Mouse (Mus musculus): Measurements from ENCODE around the gene Ddx11. TPM values are rescaled to one million over a fixed set of nuclear protein-coding genes. Genes with fewer than 3 reads are reported as not detected.
A peak's percentile ranks its signal among the peaks of the same experiment; 100 is the strongest.
"Not testable (repeated sequence)": the region's sequence is repeated elsewhere in the genome, so short reads cannot be mapped to it uniquely, and the experiment has no call there.

Ddx11 gene
- polyA plus RNA-seq, 1 experiment from 2014 or later = 20.5 TPM

DNA sequence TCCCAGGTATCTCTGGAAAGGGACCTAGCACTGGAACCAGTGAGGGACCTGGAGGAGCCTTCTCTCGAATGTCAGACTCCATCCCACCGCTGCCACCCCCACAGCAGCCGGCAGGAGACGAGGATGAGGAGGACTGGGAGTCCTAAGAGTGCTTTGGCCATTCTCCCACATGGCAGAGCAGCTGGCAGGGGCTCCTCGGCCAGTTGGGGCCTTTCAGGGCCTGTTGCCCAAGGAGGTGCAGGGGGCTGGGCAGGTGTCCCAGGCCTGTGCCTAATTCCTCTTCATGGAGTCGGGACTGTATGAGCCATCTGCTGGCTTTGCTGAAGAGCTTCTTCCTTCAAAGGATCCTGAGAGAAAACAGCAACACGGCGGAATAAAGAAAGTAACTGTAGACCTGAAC, 4.3 kb upstream of the Ddx11 start:
- Histone ChIP-seq H3K4me3 (no peak overlapping the region), H3K27ac (ENCODE audit: poor library complexity, severe bottlenecking) (no peak overlapping the region), H3K4me1 (replicated peaks) (no peaks in the 10 kb centered on the region), H3K4me2 (no peak overlapping the region), H3K27me3 (replicated peaks) (no peaks in the 10 kb centered on the region), H3K9ac (no peak overlapping the region), H3K9me3 (replicated peaks) (no peaks in the 10 kb centered on the region), H3K36me3 (peaks cover 62% of the 10 kb centered on the region)
- ATAC-seq (ENCODE audit: insufficient number of reproducible peaks, low FRiP score) = no peak
- 86% methylated on average over 8 of the region's 8 CpGs for WGBS

DNA sequence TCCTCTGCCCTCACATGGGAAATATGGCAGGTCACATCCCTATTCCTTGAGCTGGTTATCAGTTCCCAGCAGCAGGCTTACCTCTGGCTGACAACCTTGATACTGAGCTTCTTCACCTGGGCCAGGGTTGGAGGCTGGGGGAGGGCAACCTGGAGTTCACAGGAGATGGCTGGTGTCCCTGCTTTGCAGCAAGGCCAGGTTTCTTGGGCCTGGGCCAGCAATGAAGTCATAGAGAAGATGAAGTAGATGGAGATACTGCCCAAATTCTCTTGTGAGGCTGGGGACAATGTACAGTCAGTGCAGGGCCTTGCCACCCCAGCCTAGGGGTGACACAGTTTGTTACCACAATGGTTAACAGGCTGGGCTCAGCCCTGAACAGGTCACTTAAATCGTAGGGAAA, 2.6 kb upstream of the Ddx11 start:
- Histone ChIP-seq H3K27ac (ENCODE audit: poor library complexity, severe bottlenecking) (no peak overlapping the region), H3K9ac (no peak overlapping the region), H3K4me3 (no peak overlapping the region), H3K4me1 (replicated peaks) (peaks cover 13% of the 10 kb centered on the region), H3K9me3 (replicated peaks) (no peaks in the 10 kb centered on the region), H3K27me3 (replicated peaks) (no peaks in the 10 kb centered on the region), H3K4me2 (no peak overlapping the region), H3K36me3 (peaks cover 44% of the 10 kb centered on the region)
- ATAC-seq (ENCODE audit: insufficient number of reproducible peaks, low FRiP score) = no peak; the same call in 1 of the 2 replicates
- 73% methylated on average over 1 of the region's 1 CpGs for WGBS

DNA sequence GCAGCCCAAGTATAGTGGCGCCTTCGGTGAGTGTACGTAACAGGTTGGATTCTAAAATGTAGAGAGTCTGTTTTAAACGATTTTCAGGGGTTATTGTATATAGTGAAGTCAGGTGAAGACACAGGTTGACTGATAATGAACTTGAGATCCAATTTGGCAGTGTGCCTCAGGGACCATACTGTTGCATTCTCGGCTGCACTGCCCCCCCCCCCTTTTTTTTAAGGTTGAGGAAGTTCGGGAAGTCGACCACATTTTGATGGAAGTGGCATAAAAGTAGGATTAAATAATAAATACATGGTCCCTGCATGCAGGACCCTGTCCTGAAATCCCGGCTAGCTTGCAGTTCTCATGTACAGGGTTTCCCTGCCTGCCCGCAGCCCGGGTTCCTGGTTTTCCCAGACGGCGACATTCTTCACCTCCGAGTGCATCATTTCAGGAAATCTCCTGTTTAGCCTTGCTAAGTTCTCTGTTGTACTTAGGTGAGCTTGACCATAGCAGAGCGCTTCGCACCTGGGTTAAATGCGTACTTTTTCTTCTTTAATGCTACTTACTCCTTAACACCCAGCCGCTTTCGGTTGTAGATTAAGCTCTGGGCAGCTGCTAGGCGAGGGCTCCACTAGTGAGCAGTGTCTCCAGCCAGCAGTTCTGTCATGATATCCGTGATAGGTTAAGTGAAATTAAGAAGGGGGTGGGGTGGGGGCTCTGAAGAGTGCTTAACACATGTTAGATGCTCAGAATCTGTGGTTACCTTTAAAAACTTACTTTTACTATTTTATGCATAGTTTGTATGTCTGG, 693 bp downstream of the Ddx11 start:
- Histone ChIP-seq H3K27ac (ENCODE audit: poor library complexity, severe bottlenecking) (peak overlapping the region; percentile 87), H3K27me3 (replicated peaks) (no peaks in the 10 kb centered on the region), H3K4me1 (replicated peaks) (peaks cover 13% of the 10 kb centered on the region), H3K4me3 (peak overlapping the region; percentile 76), H3K4me2 (peak overlapping the region; percentile 80), H3K9ac (peak overlapping the region; percentile 83), H3K9me3 (replicated peaks) (no peaks in the 10 kb centered on the region), H3K36me3 (peaks cover 39% of the 10 kb centered on the region)
- ATAC-seq (ENCODE audit: insufficient number of reproducible peaks, low FRiP score) = 0 out of 2 replicates have a peak, but pooled peaks have one; percentile 22
- WGBS = under 1% methylated on average over 20 of the region's 20 CpGs

DNA sequence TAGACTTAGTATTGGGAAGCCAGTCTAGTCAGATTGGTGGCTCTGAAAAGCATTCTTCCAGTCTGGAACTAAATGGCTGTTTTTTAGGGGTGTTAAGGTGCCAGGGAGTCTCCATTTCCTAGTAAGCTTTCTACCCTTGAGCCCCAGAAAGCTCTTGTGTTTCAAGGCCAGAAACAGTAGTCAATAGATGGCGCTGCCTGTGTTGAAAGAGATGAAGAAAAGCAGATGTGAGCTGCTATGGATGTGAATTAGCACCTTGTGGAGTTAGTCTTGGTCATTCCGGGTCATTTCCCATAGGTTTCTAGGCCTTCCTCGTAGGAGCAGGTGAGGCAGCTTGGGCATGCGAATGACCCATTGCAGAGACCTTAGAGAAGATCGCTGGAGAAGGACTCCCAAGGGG, 1.9 kb downstream of the Ddx11 start:
- H3K4me2 ChIP-seq = no peak overlapping the region
- H3K4me1 ChIP-seq (replicated peaks) = peaks cover 13% of the 10 kb centered on the region
- peak overlapping the region; percentile 41; the same call in 1 of the 2 replicates for H3K9ac ChIP-seq
- no peaks in the 10 kb centered on the region for H3K9me3 ChIP-seq (replicated peaks)
- peaks cover 36% of the 10 kb centered on the region for H3K36me3 ChIP-seq
- no peak for ATAC-seq (ENCODE audit: insufficient number of reproducible peaks, low FRiP score)
- no peak overlapping the region for H3K27ac ChIP-seq (ENCODE audit: poor library complexity, severe bottlenecking)
- WGBS = 62% methylated on average over 5 of the region's 5 CpGs
- no peaks in the 10 kb centered on the region for H3K27me3 ChIP-seq (replicated peaks)
- H3K4me3 ChIP-seq = no peak overlapping the region

DNA sequence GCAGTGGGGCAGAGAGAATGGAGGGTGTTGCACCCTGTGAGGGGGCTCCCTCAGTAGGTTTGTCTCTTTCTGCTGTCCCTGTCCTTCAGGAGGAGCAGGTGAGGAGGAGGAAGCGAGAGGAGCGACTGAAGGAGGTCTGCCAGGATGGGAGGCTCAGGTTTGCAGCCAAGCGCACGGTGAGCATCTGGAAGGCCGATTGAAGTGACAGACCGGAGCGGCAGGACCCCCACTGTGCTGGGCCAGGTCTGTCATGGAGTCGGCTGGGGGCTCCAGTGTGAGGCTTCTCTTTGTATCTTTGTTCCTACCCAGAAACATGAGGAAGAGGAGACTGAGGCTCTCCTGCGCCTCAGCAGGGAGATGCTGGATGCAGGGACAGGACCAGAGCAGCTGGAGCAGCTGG, 7.1 kb downstream of the Ddx11 start:
- peaks cover 2% of the 10 kb centered on the region for H3K4me1 ChIP-seq (replicated peaks)
- H3K9ac ChIP-seq = no peak overlapping the region
- H3K9me3 ChIP-seq (replicated peaks) = peaks cover 7% of the 10 kb centered on the region
- H3K27ac ChIP-seq (ENCODE audit: poor library complexity, severe bottlenecking) = no peak overlapping the region
- ATAC-seq (ENCODE audit: insufficient number of reproducible peaks, low FRiP score) = no peak
- no peaks in the 10 kb centered on the region for H3K27me3 ChIP-seq (replicated peaks)
- 88% methylated on average over 9 of the region's 9 CpGs for WGBS
- H3K36me3 ChIP-seq = peaks cover 83% of the 10 kb centered on the region
- no peak overlapping the region for H3K4me3 ChIP-seq
- H3K4me2 ChIP-seq = no peak overlapping the region

DNA sequence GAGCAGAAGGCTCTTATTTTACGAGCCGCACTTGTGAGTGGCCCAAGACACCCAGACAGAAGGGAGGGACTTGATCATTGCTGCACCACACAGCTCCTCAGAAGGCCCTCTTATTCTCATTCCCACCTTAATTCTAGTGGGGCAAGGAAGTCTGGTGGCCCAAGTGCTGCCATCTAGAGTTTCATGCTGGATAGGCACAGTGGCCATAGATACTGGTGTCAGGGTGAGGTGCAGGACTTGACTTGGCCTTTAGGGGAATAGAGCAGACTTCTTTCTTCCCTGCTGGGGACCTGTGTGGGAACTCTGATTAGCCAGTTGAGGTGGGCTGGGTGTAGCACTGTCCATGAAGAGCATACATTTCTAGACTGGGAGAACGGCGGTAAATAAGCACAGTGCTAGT, 7.9 kb downstream of the Ddx11 start:
- Histone ChIP-seq H3K4me2 (no peak overlapping the region), H3K27ac (ENCODE audit: poor library complexity, severe bottlenecking) (no peak overlapping the region), H3K9me3 (replicated peaks) (peaks cover 7% of the 10 kb centered on the region), H3K27me3 (replicated peaks) (no peaks in the 10 kb centered on the region), H3K9ac (no peak overlapping the region), H3K4me3 (no peak overlapping the region), H3K36me3 (peaks cover 90% of the 10 kb centered on the region), H3K4me1 (replicated peaks) (no peaks in the 10 kb centered on the region)
- WGBS = 90% methylated on average over 4 of the region's 4 CpGs
- ATAC-seq (ENCODE audit: insufficient number of reproducible peaks, low FRiP score) = 0 out of 2 replicates have a peak, but pooled peaks have one; percentile 29

DNA sequence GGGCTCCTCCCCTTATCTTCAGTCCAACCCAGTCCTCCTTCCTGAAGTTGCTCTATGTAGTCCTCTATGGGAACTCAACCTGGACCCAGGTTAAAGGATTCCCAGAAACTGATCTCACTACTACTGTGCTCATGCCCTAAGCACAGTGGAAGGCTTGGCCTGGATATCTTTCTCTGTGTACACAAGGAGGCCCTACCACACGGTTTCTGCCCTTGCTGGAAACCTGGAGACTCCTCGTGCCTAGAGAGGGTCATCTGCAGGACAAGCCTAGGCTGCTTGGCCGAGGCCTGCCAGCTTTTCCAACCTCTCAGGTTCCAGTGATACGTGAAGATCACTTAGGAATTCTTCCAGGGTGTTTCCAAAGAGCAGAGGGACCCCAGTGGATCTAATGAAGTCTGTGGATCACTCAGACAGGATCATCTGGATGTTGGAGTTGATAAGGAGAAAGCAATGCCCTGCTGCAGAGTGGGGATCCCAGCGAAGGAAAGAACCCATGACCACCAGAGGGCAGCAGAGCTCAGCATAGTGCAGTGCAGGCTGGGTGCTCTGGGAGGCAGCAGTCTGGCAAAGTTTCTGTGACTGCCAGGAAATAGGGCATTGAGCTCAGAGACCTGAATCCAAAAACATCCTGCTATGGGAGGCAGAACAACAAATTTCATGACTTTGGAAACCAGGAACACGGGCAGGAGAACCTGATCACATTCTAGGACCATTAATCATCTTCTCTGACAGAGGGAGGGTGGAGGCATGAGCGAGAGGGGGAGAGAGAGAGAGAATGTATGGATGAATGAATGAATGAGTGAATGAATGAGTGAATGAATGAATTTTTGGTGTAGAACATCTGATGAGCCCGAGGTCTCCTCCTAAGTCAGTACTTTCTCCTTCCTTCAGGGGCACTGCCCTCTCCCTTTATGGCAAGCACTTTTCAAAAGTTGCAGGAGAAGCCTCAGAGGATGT, 29.7 kb downstream of the Ddx11 start:
- WGBS = 76% methylated on average over 6 of the region's 8 CpGs
- not testable (repeated sequence) for H3K4me1 ChIP-seq (replicated peaks); H3K9ac ChIP-seq; H3K4me3 ChIP-seq; ATAC-seq (ENCODE audit: insufficient number of reproducible peaks, low FRiP score); H3K27ac ChIP-seq (ENCODE audit: poor library complexity, severe bottlenecking); H3K4me2 ChIP-seq; H3K27me3 ChIP-seq (replicated peaks); H3K9me3 ChIP-seq (replicated peaks)
- peaks cover 44% of the 10 kb centered on the region for H3K36me3 ChIP-seq

DNA sequence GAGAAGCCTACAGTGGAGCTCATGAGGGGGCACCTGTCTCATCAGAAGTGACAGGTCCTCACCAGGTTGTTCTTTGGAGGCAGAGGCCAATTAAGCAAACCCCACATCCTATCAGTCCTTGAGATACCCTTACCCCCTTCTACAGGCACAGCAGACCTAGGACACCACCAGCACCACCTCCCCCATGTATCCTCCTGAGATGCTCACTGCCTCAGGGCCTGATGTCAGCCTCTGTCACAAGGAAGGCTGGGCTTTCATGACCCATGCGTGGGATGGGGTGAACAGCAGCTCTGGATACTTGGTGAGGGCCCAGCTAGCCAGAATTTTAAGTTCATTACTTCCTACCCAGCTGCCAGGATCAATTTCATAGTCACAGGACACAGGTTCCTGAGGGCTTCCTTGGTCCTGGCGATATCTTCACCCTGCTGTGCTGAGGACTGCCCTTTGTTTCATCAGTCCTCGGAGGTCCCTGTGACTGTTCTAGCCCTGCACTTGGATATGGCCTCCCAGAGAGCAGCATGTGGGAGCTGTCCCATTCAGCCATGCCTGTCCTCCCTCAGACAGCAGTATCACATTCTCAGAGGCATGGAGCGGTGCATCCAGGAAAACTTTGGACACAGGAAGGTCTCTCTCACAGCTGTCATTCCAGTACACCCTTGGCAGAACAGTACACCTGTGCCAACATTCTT, 30.6 kb downstream of the Ddx11 start:
- H3K9me3 ChIP-seq (replicated peaks); H3K27me3 ChIP-seq (replicated peaks); H3K27ac ChIP-seq (ENCODE audit: poor library complexity, severe bottlenecking); H3K4me3 ChIP-seq; H3K4me1 ChIP-seq (replicated peaks); H3K9ac ChIP-seq; H3K4me2 ChIP-seq: not testable (repeated sequence)
- 88% methylated on average over 4 of the region's 4 CpGs for WGBS
- H3K36me3 ChIP-seq = peaks cover 35% of the 10 kb centered on the region
- ATAC-seq (ENCODE audit: insufficient number of reproducible peaks, low FRiP score) = 0 out of 2 replicates have a peak, but pooled peaks have one; percentile 16

DNA sequence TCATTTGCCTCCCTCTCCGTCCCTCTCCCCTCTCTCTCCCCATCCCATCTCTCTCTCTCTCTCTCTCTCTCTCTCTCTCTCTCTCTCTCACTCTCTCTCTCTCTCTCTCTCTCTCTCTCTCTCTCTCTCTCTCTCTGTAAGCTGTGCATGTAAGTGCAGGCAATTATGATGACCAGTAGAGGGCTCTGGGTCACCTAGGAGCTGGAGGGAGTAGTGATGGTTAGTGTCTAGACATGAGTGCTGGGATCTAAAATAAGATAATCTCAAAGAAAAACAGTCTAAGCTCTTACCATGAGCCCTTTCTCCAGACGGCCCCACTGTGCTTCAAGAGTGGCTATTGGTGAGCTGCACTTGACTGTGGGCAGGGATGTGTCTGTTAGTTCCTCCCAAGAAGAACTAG, 31.6 kb downstream of the Ddx11 start:
- no peaks in the 10 kb centered on the region for H3K4me1 ChIP-seq (replicated peaks)
- H3K9me3 ChIP-seq (replicated peaks) = no peaks in the 10 kb centered on the region
- peaks cover 25% of the 10 kb centered on the region for H3K36me3 ChIP-seq
- H3K27me3 ChIP-seq (replicated peaks) = no peaks in the 10 kb centered on the region
- H3K9ac ChIP-seq = no peak overlapping the region
- no peak overlapping the region for H3K4me2 ChIP-seq
- H3K27ac ChIP-seq (ENCODE audit: poor library complexity, severe bottlenecking) = no peak overlapping the region
- ATAC-seq (ENCODE audit: insufficient number of reproducible peaks, low FRiP score) = no peak
- 73% methylated on average over 2 of the region's 2 CpGs for WGBS
- H3K4me3 ChIP-seq = no peak overlapping the region

DNA sequence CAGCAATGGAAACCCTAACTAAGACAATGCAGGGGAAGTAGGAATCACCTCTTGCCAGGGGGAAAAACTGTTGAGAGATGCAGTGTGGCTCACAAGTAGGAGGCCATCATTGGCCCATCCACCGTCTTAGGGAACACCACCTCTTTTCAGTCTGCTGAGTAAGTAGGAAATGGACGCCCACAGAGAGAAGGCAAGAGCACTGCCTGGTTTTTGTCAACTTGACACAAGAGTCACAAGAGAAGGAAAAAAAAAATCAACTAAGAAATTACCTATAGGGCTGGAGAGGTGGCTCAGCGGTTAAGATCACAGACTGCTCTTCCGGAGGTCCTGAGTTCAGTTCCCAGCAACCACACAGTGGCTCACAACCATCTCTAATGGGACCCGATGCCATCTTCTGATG, 35.0 kb downstream of the Ddx11 start:
- H3K4me1 ChIP-seq (replicated peaks) = no peaks in the 10 kb centered on the region
- no peak overlapping the region for H3K27ac ChIP-seq (ENCODE audit: poor library complexity, severe bottlenecking)
- no peak overlapping the region for H3K4me2 ChIP-seq
- H3K9me3 ChIP-seq (replicated peaks) = peaks cover 19% of the 10 kb centered on the region
- no peak overlapping the region for H3K4me3 ChIP-seq
- WGBS = 80% methylated on average over 5 of the region's 5 CpGs
- no peak for ATAC-seq (ENCODE audit: insufficient number of reproducible peaks, low FRiP score)
- no peaks in the 10 kb centered on the region for H3K27me3 ChIP-seq (replicated peaks)
- H3K36me3 ChIP-seq = no peaks in the 10 kb centered on the region
- H3K9ac ChIP-seq = no peak overlapping the region

DNA sequence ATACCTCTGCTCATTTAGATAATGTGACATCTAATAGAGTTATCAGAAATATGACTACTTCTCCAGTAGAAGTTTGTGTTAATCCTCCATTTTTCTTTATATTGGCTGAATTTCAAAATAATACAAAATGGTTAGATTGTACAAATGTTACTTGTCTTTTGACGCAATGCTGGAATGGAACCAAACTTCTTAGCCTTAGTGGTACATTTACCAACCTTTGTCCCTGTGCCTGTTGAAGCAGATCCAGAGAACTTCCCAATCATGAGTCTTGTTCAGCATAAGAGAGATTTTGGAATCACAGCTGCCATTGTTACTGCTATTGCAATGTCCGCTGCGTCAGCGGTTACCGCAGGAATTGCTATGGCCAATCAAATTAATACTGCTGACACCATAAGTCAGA, 43.8 kb downstream of the Ddx11 start:
- 91% methylated on average over 5 of the region's 5 CpGs for WGBS
- not testable (repeated sequence) for H3K27me3 ChIP-seq (replicated peaks); H3K36me3 ChIP-seq; H3K4me3 ChIP-seq; H3K4me1 ChIP-seq (replicated peaks); H3K4me2 ChIP-seq; H3K27ac ChIP-seq (ENCODE audit: poor library complexity, severe bottlenecking); ATAC-seq (ENCODE audit: insufficient number of reproducible peaks, low FRiP score); H3K9ac ChIP-seq
- H3K9me3 ChIP-seq (replicated peaks) = peaks cover 24% of the 10 kb centered on the region

All from heart, embryonic 12.5 days (tissue).